Mouse (Mus musculus) cerebellum, adult 11 months (tissue): ENCODE results near the gene Slc25a30.
"Not testable (repeated sequence)": the region's sequence is repeated elsewhere in the genome, so short reads cannot be mapped to it uniquely, and the experiment has no call there.

Experiments
- DNase-seq: peaks from one replicate; pipeline ENCODE4 v3.0.0; 2022

Slc25a30 gene

DNA sequence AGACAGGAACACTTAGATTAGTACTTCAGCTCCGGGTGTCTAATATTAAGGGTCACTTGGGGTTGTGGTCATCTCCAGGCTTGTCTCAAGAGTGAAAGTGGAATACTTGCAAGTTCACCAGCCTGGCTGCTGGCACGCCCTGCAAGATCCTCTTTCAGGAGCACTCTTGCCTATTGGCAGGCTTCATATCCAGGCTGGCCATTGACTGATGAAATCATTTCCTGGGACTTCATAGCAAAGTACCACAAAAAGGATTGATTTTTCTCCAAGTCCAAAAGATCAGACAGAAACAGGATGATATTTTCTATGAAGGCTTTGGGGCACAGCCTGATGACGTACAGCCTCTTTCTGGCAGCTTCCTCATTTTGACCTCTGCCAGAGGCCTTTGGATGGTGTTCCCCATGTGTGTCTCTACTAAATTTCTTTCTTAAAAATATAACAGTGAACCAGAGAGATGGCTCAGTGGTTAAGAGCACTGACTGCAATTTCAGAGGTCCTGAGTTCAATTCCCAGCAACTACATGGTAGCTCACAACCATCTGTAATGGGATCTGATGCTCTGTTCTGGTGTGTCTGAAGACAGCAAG lies 3.7 kb upstream of the Slc25a30 start:
- DNase-seq: no peak

DNA sequence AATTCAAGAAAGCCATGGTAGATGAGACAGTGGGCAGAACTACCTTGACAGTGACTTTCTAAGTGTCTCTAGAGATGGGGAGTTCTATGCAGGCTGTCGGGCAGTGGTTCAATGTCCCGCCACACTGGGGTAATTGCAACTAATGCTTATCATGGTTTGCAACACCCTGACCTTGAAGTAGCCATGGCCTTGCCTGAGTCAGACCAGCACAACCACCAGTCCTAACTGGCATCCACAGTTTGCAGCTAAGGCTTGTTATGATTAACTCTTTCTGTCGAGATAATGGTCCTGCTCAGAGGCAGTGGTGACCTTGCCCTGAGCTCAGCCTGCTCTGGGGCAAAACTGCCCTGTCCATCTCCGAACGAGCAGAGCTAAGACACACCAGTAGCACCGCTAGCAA lies 2.5 kb upstream of the Slc25a30 start:
- DNase-seq: no peak

DNA sequence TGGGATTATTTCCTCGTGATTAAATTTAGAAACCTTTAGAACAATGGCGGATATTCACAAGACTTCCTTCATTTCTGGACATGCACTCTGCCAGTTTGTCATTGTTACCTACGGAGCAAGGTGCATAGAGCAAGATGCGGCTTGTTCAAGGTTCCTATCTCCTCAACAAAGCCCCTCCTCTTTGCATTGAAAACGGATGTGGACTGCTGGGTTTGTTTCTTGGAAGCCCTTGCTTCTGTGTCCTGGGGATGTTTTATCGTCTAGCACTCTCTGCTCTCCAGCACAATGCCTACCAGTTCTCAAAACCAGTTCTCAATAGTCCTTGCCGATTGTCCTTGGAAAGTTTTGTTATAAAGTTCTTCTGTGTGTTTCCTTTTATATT lies 948 bp upstream of the Slc25a30 start:
- no peak for DNase-seq

DNA sequence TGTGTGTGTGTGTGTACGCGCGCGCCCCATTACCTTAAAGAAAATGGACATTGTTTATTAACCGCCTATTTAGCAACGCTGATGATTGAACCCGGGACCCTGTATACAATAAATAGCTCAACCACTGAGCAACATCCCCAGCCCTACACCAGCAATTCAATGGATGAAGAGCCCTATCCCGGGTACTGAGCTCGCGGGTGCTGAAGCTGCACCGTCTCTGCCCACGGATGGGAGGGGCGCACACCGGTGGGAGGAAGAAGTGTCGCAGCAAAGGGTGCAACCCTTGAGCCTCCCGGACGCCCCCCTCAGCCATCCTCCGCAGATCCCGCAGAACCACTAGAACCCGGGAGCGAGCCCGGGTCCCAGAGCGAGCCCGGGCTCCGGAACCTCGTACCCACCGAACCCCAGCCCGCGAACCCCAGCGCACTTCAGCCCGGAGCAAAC lies 391 bp downstream of the Slc25a30 start:
- DNase-seq: no peak

DNA sequence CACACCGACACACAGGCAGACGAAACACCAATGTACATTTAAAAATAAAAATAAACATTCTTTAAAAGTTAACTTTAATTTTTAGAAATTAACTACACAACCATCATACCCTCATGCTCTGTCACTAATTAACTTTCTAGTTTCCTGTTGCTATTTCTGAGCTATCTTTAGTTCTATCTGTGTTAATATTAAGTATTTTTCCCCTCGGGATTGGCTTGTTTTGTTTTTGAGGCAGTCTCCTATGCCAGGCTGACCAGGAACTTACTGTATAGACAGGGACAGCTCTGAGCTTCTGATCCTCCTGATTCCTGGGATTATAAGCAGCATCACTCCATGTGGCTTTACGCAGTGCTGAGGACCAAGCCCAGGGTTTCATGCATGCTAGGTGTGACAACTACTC lies 6.9 kb downstream of the Slc25a30 start:
- no peak for DNase-seq

DNA sequence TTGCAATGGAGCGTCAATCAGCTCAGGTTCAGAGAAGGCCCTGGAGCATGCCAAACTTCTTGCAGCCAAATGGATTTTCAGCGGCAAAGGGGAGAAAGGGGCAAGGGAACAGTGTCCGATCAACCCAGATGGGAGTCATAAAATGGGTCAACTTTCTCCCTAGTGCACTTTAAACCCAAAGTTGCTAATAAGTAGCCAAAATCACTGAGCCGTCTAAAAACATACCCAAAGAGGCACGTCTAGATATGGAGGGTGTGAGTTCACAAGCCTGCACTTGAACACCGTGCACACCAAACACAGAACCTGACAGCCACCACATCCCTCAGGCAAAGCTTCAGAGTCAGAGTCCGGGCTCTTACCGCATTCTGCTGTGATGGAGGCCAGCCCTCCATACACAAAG lies 10.2 kb downstream of the Slc25a30 start:
- DNase-seq: no peak

DNA sequence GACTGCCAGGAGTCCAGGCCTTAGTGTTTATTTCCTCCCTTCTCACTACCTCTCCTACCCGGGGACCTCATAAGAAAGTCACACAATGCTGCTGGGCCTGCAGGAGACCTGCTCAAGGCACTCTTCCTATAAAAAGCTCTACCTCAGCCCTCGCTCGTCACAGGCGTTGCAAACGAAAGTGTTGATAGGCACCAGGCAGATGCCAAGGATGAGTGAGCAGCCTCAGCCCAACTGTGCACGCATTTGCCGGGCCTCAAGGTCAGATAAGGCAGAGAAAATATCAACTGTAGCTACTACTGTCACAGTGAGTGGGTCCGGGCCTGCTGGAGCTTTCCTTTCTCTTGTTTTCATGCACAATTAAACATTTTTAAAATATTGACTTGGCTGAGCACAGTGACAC lies 13.4 kb downstream of the Slc25a30 start:
- DNase-seq: no peak

DNA sequence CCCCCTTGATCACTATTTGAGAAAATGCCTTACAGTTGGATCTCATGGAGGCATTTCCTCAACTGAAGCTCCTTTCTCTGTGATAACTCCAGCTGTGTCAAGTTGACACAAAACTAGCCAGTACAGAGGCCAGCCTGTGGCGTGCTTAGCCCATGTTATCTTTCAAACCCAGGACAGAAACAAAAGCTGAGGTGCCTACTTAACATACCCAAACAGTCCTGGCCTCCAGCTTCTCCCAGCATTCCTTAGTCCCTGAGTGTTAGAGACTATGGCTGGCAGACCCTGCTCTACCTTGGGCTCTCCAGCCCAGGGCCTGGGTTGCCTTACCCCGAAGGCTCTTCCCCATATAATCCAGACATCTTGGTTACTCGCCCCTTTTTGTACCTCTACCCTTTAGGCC lies 14.4 kb downstream of the Slc25a30 start:
- not testable (repeated sequence) for DNase-seq

DNA sequence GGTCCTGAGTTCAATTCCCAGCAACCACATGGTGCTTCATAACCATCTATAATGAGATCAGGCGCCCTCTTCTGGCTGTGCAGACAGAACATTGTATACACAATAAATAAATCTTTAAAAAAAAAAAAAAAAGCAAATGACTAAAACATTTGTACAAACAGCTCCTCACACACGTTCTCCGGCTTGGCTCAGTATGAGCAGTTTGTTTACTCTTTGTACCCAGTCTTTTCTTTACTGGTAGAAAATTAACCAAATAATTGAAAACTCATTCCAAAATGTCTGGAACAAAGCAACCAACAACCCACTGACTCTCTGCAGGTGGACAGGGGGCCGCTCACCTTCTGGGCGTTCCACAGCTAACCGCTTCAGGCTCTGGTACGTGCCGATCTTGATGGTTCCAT lies 15.7 kb downstream of the Slc25a30 start:
- DNase-seq: no peak

DNA sequence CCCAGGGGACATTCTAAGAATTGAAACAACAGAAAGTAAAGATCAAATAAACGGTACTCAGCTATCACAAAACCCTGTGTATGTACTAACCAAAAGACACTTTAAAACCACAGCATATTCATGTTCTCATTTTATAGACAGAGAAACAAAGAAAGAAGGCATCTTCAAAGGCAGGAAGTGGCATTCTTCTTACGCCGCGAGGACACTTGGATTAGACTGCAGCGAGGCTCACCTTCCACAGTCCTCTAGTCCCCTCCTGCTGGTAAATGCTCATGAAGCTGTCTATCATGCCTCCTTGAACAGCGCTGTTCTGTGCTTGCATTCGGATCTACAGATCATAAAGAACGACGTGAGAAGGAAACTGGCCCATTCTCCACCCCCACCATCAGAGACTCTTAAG lies 17.5 kb downstream of the Slc25a30 start:
- no peak for DNase-seq

DNA sequence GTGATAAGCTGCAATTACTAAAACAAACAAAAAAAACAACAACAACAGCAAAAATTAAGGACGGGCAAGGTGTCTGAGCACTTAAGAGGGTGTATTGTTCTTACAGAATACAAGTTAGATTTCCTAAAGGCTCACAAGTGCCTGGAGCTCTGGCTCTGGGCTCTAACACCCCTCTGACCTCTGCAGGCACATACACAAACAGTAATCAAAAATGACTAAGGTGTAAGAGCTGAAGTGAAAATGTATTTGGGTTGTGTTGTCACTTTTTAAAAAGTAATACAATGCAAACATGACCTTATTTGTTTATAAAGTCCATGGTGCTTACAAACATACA lies 18.6 kb downstream of the Slc25a30 start:
- no peak for DNase-seq

DNA sequence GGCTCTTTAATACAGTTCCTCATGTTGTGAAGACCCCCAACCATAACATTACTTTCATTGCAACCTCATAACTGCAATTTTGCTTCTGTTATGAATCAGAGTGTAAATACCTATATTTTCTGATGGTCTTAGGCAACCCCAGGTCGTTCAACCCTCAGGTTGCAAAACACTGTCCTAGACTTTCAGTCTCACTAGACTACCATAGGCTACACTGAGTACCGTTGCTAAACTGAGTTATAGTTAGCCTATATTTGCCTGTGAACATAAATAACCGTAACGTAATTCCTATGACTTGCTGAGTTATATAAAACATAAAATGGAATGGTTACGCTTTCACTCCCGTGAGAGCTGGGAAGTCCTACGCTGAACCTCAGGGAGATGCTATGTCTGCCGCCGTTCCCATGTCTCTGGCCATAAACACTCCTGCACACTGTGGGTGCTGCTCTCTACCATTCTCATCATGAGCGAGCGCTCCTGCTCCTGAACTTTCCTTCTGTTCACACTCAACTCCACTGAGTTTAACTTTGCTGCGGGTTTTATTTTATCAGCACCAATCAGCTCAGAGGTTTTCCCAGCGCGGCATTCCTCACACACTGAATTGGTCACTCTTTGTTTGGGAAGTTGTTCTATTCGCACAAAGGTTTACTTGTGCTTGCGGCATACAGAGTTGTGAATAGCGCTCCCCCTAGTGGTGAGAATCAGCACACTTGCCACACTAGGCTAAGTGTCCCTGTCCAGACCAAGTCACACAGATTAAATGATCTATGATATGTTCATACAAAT lies 19.2 kb downstream of the Slc25a30 start:
- peak; percentile 61 for DNase-seq

DNA sequence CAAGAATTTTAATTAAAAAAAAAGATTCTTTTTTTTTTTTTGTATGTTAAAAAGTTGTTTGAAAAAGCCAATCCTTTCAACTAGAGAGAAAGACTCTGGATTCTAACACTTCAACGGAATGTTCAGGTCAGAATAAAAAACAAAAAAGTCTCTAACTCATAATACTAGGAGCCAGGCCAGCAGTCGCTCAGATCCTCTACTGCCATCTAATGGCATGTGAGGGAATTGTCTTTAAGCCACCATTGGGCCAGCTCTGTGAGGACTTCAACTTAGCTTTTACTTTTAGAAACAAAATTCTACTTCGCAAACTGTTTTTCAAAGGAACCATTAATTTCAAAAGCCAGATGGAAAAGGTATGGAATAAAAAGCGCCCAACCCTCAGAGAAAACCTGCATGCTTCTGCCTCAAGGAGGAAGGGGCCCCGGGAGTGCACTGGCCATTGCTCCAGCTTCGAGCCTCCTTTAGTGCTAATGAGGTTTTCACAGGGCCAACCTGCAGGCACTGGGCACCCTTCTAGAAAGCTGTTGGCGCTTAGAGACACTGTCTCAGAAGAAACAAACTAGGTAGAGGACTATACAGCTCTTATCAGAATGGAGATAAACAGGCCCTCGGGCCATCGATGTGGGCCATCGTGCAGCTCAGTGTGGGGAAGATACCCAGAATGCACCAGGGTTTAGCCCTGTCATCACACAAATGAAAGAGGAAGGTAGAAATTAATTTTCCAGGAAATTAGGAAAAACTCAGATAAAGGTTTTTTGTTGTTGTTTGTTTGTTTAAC lies 25.6 kb downstream of the Slc25a30 start:
- peak; percentile 35 for DNase-seq

DNA sequence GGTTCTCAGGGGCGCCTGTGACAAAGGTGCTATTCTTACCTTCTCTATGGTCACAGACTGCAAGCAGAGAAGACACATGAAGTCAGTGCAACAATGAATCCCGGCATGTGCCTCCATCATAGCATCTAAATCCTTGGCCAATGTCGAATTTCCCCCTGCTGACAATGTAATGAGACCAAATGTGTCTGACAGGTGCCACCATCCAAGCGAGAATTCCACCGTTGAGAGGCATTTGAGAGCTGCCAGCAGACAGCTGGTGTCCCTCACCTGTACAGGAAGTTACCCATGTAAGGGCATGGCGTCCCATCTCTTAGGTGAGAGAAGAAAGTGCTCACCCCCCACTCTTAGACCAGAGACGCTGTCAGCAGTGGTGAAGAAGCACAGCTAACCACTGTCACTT lies 28.4 kb downstream of the Slc25a30 start:
- peak; percentile 82 for DNase-seq

DNA sequence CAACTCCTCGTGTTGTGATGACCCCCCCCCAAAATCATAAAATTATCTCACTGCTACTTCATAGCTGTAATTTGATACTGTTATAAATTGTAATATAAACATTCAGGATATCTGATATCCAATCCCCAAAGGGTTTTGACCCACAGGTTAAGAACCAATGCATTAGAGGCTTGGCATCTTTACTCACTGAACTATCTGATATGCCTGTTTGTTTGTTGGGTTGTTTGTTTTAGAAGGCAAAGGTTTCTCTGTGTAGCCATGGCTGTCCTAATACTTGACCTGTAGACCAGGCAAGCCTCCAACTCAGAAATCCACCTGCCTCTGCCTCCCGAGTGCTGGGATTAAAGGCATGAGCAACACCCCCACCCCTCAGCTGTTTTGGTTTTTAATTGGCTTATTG lies 29.0 kb downstream of the Slc25a30 start:
- DNase-seq: no peak

DNA sequence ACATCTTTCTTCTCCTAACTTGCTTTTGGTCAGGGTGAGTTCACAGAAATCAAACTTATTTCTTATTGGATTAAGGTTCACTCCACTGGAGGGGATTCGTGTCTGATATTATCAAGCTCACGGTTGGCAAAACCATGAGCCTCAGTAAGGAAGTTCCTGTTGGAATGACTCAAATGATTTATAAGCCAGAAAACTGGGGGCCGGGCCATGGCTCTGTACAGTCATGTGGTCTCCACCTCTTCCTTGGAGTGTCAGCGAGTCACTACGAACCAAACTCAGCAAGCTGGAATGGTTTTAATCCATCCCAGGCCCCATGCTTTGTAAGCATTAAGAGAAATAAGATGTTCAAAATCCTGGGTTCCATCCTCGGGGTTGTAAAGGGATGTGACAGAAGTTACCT lies 29.9 kb downstream of the Slc25a30 start:
- DNase-seq: no peak

DNA sequence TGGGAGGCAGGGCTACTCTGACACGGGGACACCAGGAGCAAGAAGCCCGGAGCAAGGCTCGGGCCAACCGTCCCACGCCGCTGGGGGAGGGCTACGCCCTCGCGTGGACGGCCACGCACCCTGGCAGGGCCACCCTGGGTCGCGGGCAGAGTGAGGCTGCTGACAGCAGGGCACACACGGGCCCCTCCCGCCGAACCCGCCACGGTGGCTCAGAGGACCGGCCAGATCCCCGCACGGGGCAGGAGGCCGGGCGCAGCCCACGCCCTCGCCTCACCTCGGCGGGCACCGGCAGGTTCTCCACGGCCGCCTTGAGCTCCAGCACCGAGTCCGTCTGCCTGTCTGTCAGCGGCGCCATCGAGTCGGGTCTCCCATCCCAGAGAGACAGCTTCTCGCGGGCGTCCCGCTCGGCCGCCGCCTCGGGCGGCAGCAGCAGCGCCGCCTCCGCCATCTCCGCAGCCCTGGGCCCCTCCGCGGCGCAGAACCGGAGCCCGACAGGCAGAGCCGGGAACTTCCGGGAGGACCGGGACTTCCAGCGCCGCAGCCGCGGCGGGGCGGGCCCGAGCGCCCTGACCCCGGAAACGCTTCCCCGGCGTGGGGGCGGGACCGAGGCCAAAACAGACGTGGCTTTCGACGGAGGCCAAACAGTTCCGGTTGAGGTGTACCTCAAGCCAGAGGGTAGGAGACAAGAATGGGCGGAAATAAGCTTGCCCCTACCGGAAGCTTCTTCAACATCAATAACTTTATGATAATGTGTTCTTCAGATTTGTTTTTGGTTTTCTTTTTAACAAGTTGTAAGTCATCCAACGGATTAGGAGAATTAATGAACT lies 32.6 kb downstream of the Slc25a30 start, which contains the start of gene Cog3:
Gene Cog3 (minus strand): TSS at position 527 of the 827 bp plus-strand sequence.
- peak; percentile 97 for DNase-seq

DNA sequence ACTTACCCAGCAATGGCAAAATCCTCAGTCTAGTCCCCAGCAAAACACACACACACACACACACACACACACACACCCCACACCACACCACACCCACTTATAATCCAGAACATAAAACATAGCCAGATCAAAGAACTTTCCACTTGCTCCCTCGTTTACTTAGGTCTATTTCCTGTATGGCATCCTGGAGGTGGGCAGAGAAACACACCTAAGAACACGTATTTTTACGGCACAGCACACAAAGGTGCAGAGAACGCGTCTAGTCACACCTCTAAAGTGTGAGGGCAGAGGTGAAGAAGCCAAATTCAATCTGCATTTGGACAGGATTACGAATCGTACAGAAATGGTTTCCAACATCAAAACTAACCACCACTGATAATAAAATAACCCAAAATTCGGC lies 33.6 kb downstream of the Slc25a30 start:
- no peak for DNase-seq

DNA sequence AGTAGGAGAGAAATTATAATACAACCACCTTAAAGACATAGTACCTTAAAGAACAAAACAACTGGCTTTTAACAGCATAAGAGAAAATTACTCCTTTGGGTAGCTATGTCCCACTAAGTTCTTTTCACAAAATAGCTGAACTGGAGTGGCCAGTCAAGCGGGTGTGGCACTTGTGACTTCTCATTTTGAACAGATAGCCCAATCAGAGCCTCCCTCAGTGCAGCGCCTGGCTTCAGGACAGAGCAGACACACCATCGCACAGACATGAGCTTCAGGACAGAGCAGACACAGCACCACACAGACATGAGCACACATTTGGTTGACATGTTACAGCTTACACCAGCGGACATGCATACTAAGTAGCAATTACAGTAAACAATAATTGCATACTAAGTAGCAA lies 35.8 kb downstream of the Slc25a30 start:
- no peak for DNase-seq

DNA sequence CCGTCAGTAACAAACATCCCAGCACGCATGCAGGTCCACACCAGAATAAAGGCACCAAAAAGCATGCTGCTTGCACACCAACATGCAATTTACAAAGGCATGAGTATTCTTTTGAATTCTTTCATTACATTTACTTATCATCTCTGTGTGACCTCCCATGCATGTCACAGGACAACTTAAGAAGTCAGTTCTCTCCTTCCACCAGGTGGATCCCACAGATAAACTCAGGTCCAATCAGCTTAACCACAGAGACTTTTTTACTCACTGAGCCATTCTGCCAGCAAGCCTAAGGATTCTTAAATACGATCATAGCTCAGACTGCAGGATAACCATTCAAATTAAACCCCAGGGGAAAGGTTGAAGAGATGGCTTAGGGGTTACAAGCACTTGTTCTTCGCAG lies 37.7 kb downstream of the Slc25a30 start:
- DNase-seq: no peak

DNA sequence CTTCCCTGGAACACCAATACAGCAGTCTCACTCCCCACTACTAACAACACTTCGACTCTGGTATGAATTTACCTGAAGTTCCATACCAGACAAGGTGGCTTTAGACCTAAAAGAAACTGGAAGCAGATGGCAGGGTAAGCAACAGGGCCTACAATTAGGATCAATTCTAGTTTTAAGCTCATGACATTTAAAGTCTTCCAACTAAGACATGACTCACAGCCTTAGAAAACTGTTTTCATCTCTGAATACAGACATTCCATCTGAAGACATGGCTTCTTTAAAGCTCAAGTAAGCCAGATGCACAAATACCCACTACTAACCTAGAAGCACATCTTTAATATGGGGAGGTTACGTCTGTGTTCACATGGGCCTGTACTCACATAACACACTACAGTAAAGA lies 38.9 kb downstream of the Slc25a30 start:
- no peak for DNase-seq

DNA sequence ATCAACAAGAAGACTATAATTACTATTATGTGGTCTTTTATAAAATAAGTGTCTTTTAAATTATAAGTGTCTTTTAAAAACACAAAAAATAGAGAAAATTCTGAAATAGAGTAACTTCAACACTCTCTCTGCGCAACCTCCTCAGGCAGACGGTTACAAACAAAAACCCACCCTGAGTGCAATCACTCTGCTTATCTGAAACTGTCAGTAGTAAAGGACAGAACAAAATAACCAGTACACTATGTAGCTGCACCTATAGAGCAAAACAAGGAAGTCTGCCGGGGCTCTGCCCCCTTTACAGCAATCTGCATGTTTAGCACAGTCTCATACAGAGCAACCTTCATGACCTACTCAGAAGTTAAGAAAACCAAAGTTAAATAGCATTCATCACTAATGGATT lies 44.9 kb downstream of the Slc25a30 start:
- no peak for DNase-seq

DNA sequence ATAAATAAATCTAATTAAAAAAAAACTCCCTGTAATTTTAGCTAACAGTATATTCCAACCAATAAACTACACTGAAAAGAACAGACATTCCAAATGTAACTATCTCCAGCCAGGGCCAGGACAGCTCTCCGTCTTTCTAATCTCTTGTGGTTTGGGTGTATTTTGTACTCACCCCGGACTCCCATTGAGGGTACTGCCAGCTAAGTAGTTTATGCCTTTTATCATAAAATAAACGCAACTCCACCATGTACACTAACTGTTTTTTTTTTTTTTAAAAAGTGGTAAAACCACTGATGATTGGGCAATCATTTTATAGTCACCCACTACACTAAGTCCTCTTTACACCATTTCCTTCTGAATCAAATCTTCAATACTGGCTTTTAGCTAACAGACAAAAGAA lies 51.2 kb downstream of the Slc25a30 start:
- DNase-seq: no peak
